Mouse (Mus musculus) left cerebral cortex, adult 9 months (tissue): ENCODE results near the gene Entpd7.
A peak's percentile ranks its signal among the peaks of the same experiment; 100 is the strongest.

Experiments used
- DNase-seq, 2 experiments: peaks; one replicate each; pipeline ENCODE4 v3.0.0; 2022; ENCODE audit warnings: low spot score in 2 of 2

Entpd7 gene

GRCm38 (mm10) chr19:43674316-43674689 lies 15.2 kb upstream of the Entpd7 start:
- DNase-seq: peak in 1 of 2 experiments; percentile 51

GRCm38 (mm10) chr19:43674730-43675524 lies 14.5 kb upstream of the Entpd7 start, which contains the start of gene Slc25a28:
TSS of gene Slc25a28 (minus strand) at chr19:43674881.
- peak; percentile 99 for DNase-seq

DNA sequence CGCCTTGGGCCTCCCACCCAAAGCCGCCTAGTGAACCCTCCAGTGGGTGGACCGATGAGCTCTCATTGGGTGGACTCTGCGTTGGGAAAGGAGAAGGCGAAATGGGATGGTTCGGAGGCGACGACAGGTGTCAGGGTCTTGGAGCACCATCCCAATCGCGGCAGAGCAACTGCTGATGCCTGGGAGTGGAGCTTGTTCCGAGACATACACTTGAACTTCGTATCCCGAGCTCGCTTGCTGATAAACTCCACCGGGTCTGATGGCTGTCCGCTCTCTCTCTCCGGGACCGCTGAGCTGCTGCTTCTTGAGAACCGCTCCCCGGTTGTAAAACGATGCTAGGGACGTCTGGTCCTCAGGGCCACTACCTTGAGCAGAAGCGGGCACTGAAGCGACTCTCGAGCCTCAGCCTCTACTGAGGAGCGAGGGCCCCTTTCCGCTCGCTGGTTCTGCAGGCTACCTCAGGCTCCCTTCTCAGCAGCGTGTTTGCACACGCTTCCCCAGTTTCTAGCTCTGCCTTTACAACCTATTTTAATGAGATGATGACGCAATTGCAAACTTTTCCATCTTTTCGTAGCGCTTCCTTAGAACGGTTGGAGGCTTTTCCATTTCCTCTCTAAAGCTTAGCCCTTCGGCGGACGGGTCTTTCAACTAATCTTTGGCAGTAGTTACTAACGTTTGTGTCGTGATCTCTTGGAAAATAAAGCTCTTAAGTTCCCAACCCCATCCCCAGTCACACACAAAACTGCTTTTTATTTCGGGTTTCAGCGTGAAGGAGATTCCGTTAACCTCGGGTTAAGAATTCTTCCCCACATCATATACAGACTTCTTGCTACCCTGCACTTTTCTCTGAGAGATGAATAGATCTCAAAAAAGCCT lies 13.7 kb upstream of the Entpd7 start:
- DNase-seq: peak in 1 of 2 experiments; percentile 46

DNA sequence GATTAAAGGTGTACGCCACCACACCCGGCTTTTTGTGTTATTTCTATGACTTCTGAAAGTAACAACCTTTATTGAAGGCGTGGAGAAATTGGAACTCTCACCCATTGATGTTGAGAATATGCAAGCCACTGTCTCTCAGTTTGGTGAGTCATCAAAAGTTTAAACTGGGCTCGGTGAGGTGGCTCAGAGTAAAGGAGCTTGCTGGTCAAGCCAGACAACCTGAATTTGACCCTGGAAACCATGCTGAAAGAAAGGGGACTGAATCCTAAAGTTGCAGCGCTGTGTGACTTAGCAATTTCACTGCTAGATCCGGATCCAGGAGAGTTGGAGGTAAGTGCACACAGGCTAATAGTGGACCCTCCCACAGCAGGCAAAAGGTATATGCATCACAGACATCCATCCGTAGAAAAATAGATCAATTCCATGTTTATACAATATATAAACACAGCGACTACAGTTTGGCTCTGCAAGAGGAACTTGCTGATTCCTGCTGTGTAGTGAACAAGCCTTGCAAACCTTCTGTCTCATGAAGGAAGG lies 10.9 kb upstream of the Entpd7 start:
- no peak for DNase-seq

GRCm38 (mm10) chr19:43679474-43679981 lies 9.9 kb upstream of the Entpd7 start:
- DNase-seq: no peak

- no peak for DNase-seq
Measured at GRCm38 (mm10) chr19:43681541-43681940, 7.9 kb upstream of the Entpd7 start.

DNA sequence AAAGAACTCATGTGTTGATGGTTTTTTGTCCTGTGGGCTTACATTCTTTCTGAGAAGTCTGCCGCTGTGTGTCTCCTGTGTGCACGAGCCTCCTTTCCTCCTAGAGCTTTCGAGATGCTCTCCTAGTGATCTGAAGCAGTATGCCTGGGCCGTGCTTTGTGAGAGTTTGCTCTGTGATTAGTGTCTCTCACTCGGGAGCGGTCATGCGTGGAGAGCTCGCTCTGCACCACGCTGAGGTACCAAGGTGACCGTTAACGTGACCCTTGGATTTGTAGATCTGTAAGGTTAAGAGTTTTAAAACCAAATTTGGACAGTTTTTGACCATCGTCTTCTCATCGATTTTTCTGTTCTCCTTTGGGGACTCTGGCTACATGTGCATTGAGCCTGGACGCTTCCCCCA lies 3.3 kb downstream of the Entpd7 start:
- DNase-seq: no peak

DNA sequence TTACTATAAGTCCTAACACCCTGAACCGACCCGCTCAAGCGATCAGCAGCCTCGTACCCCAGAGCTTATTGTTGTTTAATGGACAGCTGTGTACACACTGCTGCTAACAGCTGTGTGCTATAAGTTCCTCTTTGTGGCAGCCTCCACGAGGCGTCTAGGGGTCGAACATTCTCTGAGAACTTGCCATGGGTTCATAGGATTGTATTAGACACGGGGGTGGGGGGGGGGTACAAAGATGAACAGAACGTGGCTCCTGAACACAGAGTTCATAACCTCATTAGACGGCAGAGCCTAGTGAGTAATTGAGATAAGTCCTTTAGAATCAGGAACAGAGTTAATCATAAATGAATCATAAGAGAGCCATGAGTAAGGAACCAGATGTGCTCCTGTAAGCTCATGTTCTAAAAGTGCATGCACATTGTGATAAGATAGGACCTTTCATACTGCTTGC lies 6.1 kb downstream of the Entpd7 start:
- no peak for DNase-seq

DNA sequence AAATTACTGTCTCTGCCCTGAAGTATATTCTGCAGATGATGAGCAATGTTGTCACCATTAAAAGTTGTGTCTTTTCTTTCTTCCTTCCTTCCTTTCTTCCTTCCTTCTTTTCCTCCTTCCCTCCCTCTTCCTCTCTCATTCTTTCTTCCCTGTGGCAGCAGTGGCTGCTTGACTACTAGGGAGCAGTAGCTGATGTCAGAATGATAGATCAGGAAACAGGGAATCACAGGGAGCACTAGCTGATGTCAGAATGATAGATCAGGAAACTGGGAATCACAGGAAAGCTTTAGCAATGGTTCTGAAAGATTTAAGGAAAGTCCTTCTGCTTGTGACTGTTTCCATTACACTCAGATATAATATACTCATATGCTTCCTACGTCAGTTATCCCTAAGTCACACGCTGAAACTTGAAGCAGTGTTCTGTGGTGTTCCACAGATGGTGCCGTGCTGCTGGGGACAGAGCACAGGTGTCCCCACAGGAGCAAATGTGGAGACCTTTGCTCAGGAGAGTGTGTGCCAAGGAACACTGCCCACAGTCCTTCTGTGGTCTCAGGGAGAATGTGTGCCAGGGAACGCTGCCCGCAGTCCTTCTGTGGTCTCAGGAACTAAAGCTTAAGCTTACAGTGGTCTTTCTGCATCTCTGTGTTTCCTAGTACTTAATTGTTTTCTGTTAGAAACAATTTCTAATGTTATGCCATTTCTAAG lies 8.3 kb downstream of the Entpd7 start:
- no peak for DNase-seq

DNA sequence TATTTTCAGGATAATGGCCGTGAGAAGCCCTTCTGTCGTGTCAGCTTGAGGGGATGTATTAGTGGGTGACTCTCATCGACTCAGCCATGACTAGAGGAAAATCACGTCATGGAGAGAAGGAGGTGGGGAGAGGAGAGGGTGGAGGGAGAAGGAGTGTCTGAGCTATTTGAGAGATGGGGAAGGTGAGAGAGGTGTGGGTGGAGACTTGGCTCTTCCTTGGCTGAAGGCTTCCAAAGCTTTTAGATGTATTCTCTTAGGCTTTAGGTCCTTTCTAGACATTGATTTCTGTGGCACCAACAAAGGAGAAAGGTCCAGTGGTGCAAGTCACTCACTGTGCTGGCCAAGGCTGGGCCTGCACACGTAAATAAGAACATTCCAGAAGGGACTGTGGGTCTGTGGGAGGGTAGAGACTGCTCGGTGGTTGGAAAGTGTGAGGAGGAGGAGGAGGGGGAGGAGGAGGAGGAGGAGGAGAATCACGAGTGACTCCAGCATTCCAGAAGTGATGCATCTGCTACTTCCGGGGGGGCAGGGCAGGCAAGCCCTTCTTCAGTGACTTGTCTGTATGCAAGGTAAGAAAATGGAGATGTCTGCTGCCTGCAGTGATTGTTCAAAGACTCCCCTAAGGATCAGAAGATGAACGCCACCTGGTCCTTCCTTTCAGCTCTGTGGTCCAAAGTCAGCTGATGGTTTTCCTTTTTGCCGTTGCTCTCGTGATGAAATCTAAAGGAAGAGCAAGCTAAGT lies 9.7 kb downstream of the Entpd7 start:
- peak in 1 of 2 experiments; percentile 62 for DNase-seq

DNA sequence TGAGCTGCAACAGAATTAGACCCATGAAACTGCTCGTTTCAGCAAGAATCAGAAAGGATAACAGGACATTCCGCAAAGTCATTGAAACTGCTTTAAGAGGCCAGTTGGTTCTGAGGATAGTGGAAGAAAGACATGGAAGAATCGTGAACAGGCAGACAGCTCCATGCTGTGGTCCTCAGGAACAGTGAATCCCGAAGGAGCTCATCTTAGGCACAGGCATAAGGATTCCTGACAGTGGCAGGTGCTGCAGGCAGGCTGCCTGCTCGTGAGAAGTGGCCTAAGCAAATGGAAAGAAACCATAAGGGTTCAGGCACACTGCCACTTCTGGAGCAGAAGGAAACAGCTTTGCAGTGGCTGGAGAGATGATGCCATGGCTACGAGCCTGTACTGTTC lies 10.3 kb downstream of the Entpd7 start:
- DNase-seq: peak in 1 of 2 experiments; percentile 29

DNA sequence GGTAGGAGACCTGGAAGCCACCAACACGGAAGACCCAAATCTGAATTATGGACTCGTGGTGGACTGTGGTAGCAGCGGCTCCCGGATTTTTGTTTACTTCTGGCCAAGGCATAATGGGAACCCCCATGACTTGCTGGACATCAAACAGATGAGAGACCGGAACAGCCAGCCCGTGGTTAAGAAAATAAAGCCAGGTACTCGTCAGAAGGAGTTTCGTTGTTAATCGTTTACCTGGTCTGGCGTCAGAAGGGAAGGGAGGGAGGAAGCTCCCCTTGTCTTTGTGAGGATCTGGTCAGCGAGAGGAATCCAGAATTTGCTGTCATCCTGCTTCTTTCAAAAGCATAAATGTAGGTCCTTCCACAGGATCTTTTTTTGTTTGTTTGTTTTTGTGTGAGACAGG lies 14.7 kb downstream of the Entpd7 start:
- DNase-seq: no peak

DNA sequence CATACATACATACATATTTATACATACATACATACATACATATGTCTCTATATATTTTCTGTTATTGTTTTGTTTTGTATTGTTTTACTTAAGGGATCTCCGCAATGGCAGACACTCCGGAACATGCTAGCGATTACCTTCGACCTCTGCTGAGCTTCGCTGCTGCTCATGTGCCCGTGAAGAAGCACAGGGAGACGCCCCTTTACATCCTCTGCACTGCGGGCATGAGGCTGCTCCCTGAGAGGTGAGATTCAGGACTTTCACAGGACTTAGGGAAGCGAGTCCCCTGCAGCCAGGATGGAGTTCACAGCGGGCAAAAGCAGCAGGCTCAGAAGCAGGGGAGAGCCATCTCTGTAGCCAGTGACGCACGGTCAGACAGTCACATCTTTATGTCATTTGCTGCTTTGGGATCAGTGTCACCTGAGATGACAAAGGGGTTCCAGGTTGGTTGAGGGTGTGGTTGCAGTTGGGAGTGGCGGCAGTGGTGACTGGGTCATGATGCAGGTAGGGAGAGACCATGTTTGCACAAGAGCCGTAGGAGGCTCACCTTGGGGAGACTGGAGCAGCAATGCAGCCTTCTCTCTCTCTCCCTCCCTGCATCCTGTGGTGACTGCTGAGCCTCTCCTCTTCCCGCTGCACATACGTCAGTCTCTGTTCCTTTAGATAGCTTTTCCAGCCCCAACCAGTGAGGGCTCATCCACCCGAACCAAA lies 15.5 kb downstream of the Entpd7 start:
- DNase-seq: no peak

DNA sequence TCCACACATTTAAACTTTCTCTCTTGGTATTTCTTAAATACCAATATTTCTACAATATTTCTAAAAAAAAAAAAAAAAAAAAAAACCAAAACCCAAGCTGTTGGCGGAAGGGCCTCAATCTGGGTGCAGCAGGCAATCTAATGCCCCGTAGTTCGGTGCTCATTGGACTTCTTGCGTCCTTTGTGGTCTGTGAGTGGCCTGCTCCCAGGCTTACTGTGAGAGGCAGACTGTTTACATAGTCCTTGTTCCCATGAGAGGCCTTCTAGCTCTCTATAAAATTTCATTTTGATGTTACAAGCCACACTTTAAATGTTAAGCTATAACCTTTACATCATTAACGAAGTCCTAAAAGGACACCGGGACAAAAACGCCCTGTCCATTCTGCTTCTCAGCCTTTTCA lies 18.7 kb downstream of the Entpd7 start:
- no peak for DNase-seq

GRCm38 (mm10) chr19:43709317-43709716 lies 19.8 kb downstream of the Entpd7 start:
- DNase-seq: no peak

- no peak for DNase-seq
Measured at GRCm38 (mm10) chr19:43711159-43711916, 21.9 kb downstream of the Entpd7 start.

- no peak for DNase-seq
Measured at GRCm38 (mm10) chr19:43711971-43712370, 22.5 kb downstream of the Entpd7 start.

GRCm38 (mm10) chr19:43720061-43720460 lies 30.6 kb downstream of the Entpd7 start:
- DNase-seq: no peak

GRCm38 (mm10) chr19:43722891-43723290 lies 33.4 kb downstream of the Entpd7 start:
- no peak for DNase-seq
